Mouse (Mus musculus): Measurements from ENCODE around the gene Piezo1.

The Piezo1 gene

DNA sequence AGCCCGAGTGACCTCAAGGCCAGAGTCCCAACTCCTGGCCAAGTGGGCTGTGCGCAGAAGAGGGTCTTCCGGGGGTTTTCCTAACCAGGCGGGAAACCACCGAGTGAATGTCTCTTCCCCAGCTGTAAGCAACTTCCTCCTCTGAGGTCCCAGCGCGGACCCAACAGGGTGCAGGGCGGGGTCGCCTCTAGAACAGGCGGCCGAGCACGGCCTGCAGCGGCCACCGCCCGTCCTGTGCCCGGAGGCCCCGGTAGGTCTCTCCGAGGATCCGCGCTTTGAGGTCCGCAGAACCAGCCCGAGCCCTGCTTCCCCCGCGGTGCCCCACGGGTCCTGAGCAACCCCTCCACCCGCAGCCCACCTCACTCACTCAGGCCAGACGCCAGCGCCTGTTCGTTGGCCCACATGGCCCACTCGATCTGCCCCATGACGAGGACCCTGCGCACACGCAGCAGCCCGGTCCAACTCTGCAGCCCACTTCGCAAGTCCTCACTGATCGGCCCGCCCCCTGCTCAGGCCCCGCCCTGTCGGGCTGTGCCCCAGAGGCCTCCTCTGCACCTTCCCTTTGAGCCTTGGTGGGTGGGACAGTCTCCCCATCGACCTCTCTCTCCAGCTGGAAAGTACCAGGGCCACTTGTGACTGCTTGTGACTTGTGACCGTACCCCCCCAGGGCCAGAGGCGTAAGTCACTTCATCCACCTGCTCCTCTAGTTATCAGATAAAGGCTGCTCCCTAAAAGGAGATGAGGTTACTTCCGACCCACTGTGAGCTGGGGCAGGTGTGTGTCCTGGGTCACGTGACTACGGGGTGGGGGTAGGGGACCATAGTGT is 118.5 kb downstream of the Piezo1 start, which contains the start of gene Cyba:
Gene Cyba, minus strand, starts transcription at position 488 of the 826 bp plus-strand sequence.
- DNase-seq (ENCODE audit: low read depth in 1 of 2, low spot score in 2 of 2), result peak; percentile 77 to 86
